Mouse (Mus musculus) cortical plate, adult 2 months (tissue): ENCODE data around the gene Dyrk1b. TPM values are rescaled to one million over a fixed set of nuclear protein-coding genes. Genes with fewer than 3 reads are reported as not detected.
"Not testable (repeated sequence)": the region's sequence is repeated elsewhere in the genome, so short reads cannot be mapped to it uniquely, and the experiment has no call there.

Source experiments
- H3K27ac ChIP-seq: fragments of 200-500 bp; 2 replicates; pipeline ENCODE4 v1.5.1; 2012; ENCODE audit warnings: low read length, control low read depth, inconsistent platforms; ENCODE audit not compliant: insufficient read depth
- H3K4me1 ChIP-seq: fragments of 200-500 bp; 2 replicates; pipeline ENCODE4 v1.6.1; 2011; ENCODE audit warnings: low read length; ENCODE audit not compliant: control insufficient read depth, insufficient read depth
- H3K4me3 ChIP-seq: fragments of 200-500 bp; 2 replicates; pipeline ENCODE4 v1.5.1; 2011; ENCODE audit warnings: mild to moderate bottlenecking, low read length, control low read depth; ENCODE audit not compliant: insufficient read depth
- CTCF ChIP-seq: fragments of 200-500 bp; IDR thresholded peaks from 2 replicates; pipeline ENCODE4 v1.5.1; 2011; ENCODE audit warnings: mild to moderate bottlenecking, control low read depth, low read length; ENCODE audit not compliant: insufficient read depth; ENCODE audit errors: extremely low read depth
- POLR2A ChIP-seq: fragments of 200-500 bp; IDR thresholded peaks from 2 replicates; pipeline ENCODE4 v1.6.1; 2011; ENCODE audit warnings: mild to moderate bottlenecking, low read length, control low read depth; ENCODE audit not compliant: insufficient read depth; ENCODE audit errors: extremely low read depth
- polyA plus RNA-seq: library from polyadenylated mRNA; depleted of rRNA; stranded (reverse); fragments of >200 nt; gene quantifications from 2 replicates; pipeline ENCODE4 v1.2.3, GENCODE M21; 2012; rRNA removed

The Dyrk1b gene
- polyA plus RNA-seq, 1 experiment: 30.7 TPM

DNA sequence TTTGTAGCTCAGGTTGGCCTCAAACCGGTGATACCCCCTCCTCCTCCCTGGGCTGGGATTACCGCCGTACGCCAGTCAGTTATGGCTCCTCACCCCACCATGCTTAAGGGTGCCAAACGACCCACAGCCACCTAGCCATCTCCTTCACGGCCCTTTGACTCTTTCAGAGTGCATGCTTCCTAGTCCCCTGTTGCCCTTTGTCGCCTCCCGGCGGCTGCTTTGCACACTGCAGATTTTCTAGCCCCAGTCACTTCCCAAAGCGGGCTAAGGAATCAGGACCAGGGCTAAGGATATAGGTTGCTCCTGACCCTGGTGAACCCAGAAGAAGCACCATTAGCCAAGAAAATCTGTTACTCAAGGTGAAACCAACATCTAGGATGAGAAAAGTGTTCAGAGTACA, 34.9 kb downstream of the Dyrk1b start:
- Histone ChIP-seq H3K4me3 (no peak overlapping the region), H3K4me1 (no peaks in the 10 kb centered on the region), H3K27ac (no peak overlapping the region)
- TF ChIP-seq POLR2A (no peak), CTCF (peak; percentile 62)

DNA sequence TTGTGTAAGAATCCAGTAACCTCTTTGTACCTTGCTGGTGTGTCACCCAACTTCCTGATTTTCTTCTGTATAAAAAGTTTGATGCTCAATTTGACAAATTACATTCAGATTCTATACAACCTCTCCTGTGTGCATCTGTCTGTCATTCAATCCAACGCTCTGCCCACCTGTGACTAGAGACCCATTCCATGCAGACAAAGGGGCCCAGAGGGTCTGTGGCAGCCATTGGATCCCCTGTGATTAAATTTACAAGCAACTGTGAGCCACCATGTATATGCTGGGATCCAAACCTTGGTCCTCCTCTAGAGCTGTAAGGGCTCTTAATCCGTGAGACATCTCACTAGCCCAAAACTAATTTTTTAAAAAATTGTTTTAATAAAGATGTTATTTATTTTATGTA, 36.7 kb downstream of the Dyrk1b start:
- not testable (repeated sequence) for H3K4me3 ChIP-seq, H3K4me1 ChIP-seq, H3K27ac ChIP-seq

DNA sequence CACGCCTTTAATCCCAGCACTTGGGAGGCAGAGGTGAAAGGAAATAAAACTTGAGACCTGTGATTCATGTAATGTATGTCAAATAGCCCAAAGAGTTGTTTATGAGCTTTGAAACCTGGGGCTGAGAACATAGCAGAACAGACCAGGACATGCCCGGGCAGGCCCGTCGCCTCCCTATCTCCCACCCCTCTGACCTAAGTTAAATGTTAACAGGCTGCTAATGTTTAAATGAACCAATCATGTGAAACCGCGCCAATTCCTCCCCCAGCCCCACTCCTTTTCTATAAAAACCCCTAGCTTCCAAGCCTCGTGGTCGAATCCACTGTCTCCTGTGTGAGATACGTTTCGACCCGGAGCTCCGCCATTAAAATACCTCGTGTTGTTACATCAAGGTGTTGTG, 38.5 kb downstream of the Dyrk1b start:
- H3K27ac ChIP-seq, H3K4me1 ChIP-seq, H3K4me3 ChIP-seq: not testable (repeated sequence)

DNA sequence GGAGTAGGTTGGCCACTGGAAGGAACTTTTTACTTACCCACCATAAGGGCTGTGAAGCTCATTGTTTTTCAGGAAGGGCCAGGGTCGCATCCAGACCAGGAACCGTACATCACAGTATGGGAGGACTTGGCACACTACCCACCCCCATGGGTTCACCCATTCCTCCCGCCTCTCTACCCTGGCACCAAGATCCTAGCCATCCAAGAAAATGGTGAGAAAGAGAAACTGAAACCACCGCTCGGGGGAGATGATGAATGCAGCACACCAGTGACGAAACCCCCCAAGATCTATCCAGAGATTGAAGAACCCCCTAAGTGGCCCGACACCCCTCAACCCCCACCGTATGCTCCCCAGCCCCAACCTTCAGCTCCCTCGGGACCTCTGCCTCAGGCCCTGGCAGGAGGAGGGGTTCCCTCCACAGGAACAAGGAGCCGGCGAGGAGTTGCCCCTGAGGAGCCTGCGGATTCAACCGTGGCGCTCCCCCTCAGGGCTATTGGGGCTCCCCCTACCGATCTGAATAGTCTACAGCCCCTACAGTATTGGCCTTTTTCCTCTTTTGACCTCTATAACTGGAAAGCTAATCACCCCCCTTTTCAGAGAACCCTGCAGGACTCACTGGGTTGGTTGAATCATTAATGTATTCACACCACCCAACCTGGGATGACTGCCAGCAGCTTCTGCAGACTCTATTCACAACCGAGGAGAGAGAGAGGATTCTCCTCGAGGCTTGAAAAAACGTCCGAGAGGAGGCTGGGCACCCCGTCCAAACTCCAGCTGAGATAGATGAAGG, 39.9 kb downstream of the Dyrk1b start:
- not testable (repeated sequence) for H3K4me1 ChIP-seq, H3K27ac ChIP-seq, H3K4me3 ChIP-seq

DNA sequence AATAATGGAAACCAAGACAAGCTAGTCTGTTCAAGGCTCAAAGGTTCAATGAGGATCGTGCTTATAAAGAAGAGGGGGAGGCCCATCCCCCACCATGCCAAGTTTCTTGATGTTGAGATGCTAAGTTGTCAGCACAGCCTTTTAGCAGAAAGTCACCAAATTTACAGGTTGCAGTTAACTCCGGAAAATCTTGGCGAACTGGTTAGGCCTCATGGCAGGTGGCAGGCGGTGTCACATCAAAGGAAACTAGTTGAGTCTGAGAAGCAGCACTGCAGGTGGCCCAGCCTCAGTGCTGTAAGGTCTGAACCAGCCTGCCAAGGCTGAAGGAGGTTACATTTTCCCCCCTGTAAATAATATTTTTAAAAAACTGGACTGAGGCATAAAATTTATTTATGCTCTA, 47.6 kb downstream of the Dyrk1b start:
- not testable (repeated sequence) for H3K27ac ChIP-seq, H3K4me3 ChIP-seq, H3K4me1 ChIP-seq

DNA sequence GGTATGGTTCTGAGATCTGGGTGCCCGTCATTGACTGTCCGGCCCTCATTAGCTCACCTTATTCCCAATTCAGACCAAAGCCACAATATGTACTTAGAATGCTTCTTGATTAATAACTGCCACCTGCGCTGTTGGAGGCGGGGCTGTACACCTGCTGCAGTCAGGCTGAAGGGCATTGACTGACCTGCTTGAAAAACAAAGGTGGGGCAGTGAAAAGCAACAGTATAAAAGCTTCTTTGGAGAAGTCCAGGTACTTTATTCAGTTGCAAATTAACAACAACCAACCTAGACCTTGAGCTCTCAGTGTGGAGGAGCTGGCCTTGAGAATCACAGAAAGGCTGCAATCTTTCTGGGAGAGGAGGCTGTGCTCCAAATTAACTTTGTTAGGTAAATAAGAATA, 48.2 kb downstream of the Dyrk1b start:
- H3K27ac ChIP-seq, H3K4me3 ChIP-seq, H3K4me1 ChIP-seq: not testable (repeated sequence)

Other genes with a start within 250 kb of the Dyrk1b start
- 9.0 and 9.5 TPM in 2 replicates for gene Zfp780b, start 200.3 kb upstream of the Dyrk1b start, polyA plus RNA-seq
- gene Zfp850, start 165.4 kb upstream of the Dyrk1b start, polyA plus RNA-seq: 1.7 and 2.4 TPM in 2 replicates
- gene Psmc4, start 129.4 kb upstream of the Dyrk1b start, polyA plus RNA-seq: 178 and 181 TPM in 2 replicates
- 0.21 and 0.40 TPM in 2 replicates for gene Fcgbp, start 108.2 kb upstream of the Dyrk1b start, polyA plus RNA-seq
- gene 9530053A07Rik, start 50.0 kb upstream of the Dyrk1b start, polyA plus RNA-seq: 0.06 TPM in 1 of 2 replicates, not detected in the other
- gene Fbl, start 9.8 kb upstream of the Dyrk1b start, polyA plus RNA-seq: 78.3 and 82.6 TPM in 2 replicates
- gene Eid2, start 88.4 kb downstream of the Dyrk1b start, polyA plus RNA-seq: 49.2 and 52.2 TPM in 2 replicates
- 26.4 and 27.0 TPM in 2 replicates for gene Eid2b, start 98.3 kb downstream of the Dyrk1b start, polyA plus RNA-seq
- 0.92 and 1.0 TPM in 2 replicates for gene Selenov, start 111.7 kb downstream of the Dyrk1b start, polyA plus RNA-seq
- 2.2 TPM in 2 replicates for gene Dll3, start 122.8 kb downstream of the Dyrk1b start, polyA plus RNA-seq
- gene Timm50, start 132.6 kb downstream of the Dyrk1b start, polyA plus RNA-seq: 56.9 and 58.6 TPM in 2 replicates
- gene Supt5, start 159.3 kb downstream of the Dyrk1b start, polyA plus RNA-seq: 112 and 113 TPM in 2 replicates
- gene Rps16, start 171.2 kb downstream of the Dyrk1b start, polyA plus RNA-seq: 648 and 653 TPM in 2 replicates
- 3.5 and 4.2 TPM in 2 replicates for gene Plekhg2, start 193.1 kb downstream of the Dyrk1b start, polyA plus RNA-seq
- 3.6 and 3.8 TPM in 2 replicates for gene Zfp36, start 200.8 kb downstream of the Dyrk1b start, polyA plus RNA-seq
- 38.6 and 42.6 TPM in 2 replicates for gene Med29, start 213.2 kb downstream of the Dyrk1b start, polyA plus RNA-seq
- 101 and 108 TPM in 2 replicates for gene Paf1, start 213.5 kb downstream of the Dyrk1b start, polyA plus RNA-seq